Mouse (Mus musculus): ENCODE results near the gene Galnt10. TPM values are rescaled to one million over a fixed set of nuclear protein-coding genes. Genes with fewer than 3 reads are reported as not detected.

The Galnt10 gene
- total RNA-seq, 2 experiments from 2014 or later, result 8.4 to 9.0 TPM

GRCm38 (mm10) chr11:57834031-57834430 lies 188.8 kb downstream of the Galnt10 start:
- intact Hi-C loops (cut with DNase I), result no loop called here

DNA sequence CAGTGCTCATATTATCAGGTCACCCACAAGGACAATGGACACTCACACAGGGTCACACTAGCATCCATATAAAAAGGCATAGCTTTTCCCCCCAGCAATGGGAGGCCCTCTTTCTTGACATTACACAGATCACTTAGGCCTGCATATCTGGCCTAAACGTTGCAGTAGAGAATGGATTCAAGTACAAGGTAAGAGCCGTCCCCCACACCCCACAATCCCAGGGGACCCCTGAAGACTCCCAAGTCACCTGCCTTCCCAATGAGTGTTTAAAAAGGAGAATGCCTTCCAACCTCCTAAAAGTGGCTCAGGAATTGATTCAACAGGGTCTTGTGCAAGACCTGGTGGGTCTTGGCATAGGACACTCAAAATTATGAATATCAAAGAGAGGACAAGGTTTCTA lies 190.1 kb downstream of the Galnt10 start:
- DNase-seq (ENCODE audit: low spot score), result no peak
- intact Hi-C loops (cut with DNase I), result no loop called here

More at GRCm38 (mm10) chr11:57834031-57834430, 188.8 kb downstream of the Galnt10 start:
- no peak for DNase-seq (ENCODE audit: low spot score)

DNA sequence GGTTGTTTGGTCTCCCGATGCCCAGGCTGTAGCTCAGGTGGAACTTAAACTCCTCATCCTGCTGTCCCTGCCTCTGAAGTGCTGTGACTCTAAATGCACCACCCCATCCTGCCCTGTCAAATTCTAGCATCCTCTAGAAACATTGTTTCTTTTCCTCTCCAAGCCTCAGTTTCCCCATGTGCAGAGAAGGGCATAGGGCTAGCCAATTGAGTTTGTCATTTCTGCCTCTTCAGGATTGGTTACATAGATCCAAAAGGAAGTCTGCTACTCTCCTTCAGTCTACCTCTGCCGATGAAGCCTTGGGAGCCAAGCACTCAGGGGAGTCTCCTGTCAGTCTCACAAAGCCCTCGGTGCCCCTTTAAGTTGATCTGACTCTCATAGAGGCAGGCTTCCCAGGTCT lies 190.7 kb downstream of the Galnt10 start:
- no peak for DNase-seq (ENCODE audit: low spot score)
- intact Hi-C loops (cut with DNase I), result no loop called here

DNA sequence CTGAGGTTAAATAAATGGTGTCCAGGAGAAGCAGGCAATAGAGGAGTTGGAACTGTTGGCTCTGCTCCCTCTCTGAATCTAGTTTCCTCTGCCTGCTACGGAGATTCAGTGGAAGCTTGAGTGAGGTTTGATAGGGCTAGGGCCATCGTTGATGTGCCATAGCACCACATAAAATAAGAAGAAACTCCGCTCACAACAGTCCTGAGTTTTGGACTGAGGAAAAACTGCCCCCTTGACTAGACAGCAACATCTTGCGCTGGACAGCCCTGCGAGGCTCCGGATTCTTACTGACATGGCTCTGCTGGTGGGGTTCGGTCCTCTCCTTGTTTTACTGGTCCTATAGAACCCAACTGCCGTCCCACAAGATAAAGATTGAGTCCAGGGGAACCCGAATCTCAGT lies 191.2 kb downstream of the Galnt10 start:
- DNase-seq (ENCODE audit: low spot score), result no peak

More for the DNA sequence above, 191.2 kb downstream of the Galnt10 start:
- intact Hi-C loops (cut with DNase I), result no loop called here

Other genes starting within 250 kb of the Galnt10 start
- 10 to 100 TPM; 39.1 to 41.9 TPM for gene Fam114a2, start 126.8 kb upstream of the Galnt10 start, total RNA-seq (2021)
- gene Mfap3, start 126.8 kb upstream of the Galnt10 start, total RNA-seq (2021), result 10 to 100 TPM; 13.3 to 13.7 TPM
- gene Sap30l, start 156.2 kb downstream of the Galnt10 start, total RNA-seq (2021), result 10 to 100 TPM; 37.2 to 40.7 TPM
- gene Hand1, start 187.4 kb downstream of the Galnt10 start, total RNA-seq (2021), result not detected